Mouse (Mus musculus) hindbrain, embryonic 13.5 days (tissue): ENCODE data around the gene Prss16. TPM values are rescaled to one million over a fixed set of nuclear protein-coding genes. Genes with fewer than 3 reads are reported as not detected.

Source experiments
- ATAC-seq: fragments of 200-750 bp; cut with Nextera tagmentation; 2 replicates; pipeline ENCODE4 v1.8.0; 2017; ENCODE audit warnings: moderate TSS enrichment; ENCODE audit not compliant: low FRiP score
- H3K27ac ChIP-seq: fragments of 300-500 bp; sonication (generic); 2 replicates; pipeline ENCODE4 v1.5.1; 2015; ENCODE audit warnings: inconsistent platforms, mild to moderate bottlenecking, moderate library complexity
- H3K27me3 ChIP-seq: fragments of 300-500 bp; sonication (generic); 2 replicates; pipeline ENCODE4 v1.6.1; 2015; ENCODE audit warnings: mild to moderate bottlenecking, inconsistent platforms
- H3K36me3 ChIP-seq: fragments of 300-500 bp; sonication (generic); 2 replicates; pipeline ENCODE4 v1.6.1; 2015; ENCODE audit warnings: mild to moderate bottlenecking, inconsistent platforms
- H3K4me1 ChIP-seq: fragments of 300-500 bp; sonication (generic); replicated peaks from 2 replicates; pipeline ENCODE4 v1.6.1; 2015; ENCODE audit warnings: inconsistent platforms
- H3K4me2 ChIP-seq: fragments of 300-500 bp; sonication (generic); 2 replicates; pipeline ENCODE4 v1.6.1; 2015; ENCODE audit warnings: inconsistent platforms, mild to moderate bottlenecking, moderate library complexity
- H3K4me3 ChIP-seq: fragments of 300-500 bp; sonication (generic); 2 replicates; pipeline ENCODE4 v1.5.1; 2015; ENCODE audit warnings: mild to moderate bottlenecking, inconsistent platforms
- H3K9ac ChIP-seq: fragments of 300-500 bp; sonication (generic); 2 replicates; pipeline ENCODE4 v1.6.1; 2015; ENCODE audit warnings: mild to moderate bottlenecking, inconsistent platforms
- H3K9me3 ChIP-seq: fragments of 300-500 bp; sonication (generic); 2 replicates; pipeline ENCODE4 v1.6.1; 2016; ENCODE audit warnings: inconsistent platforms
- WGBS: fragments of 180-500 bp; shearing (Covaris S2); methylation state at CpG from one replicate; pipeline ENCODE4 v1.1.7; 2015; 5-methylcytosine and 5-hydroxymethylcytosine counted together
- microRNA-seq: library from miRNA; unstranded; fragments of <30 nt; microRNA quantifications from one replicate; pipeline ENCODE4, GENCODE M21; 2016
- polyA plus RNA-seq: library from polyadenylated mRNA; unstranded; fragments of >200 nt; fragmentation: Nextera tagmentation; extraction: Ambion mirVana; gene quantifications from 2 replicates; pipeline ENCODE4 v1.2.1, GENCODE M21; 2015

Gene Prss16
- polyA plus RNA-seq, 1 experiment from 2014 or later = 0.12 TPM

GRCm38 (mm10) chr13:21974726-21975473, 34.6 kb downstream of the Prss16 start:
- Histone ChIP-seq H3K27me3 (peaks cover 23% of the 10 kb centered on the region), H3K27ac (peak overlapping the region; percentile 89), H3K9me3 (no peaks in the 10 kb centered on the region), H3K9ac (peak overlapping the region; percentile 79), H3K4me3 (peak overlapping the region; percentile 55), H3K4me1 (no peaks in the 10 kb centered on the region), H3K4me2 (peak overlapping the region; percentile 46), H3K36me3 (no peaks in the 10 kb centered on the region)
- peak; percentile 96 for ATAC-seq
- 5% methylated on average over 20 of the region's 20 CpGs for WGBS

- peaks cover 17% of the 10 kb centered on the region for H3K27me3 ChIP-seq
- no peaks in the 10 kb centered on the region for H3K9me3 ChIP-seq
- H3K4me3 ChIP-seq = peak overlapping the region; percentile 55
- peak overlapping the region; percentile 89 for H3K27ac ChIP-seq
- no peaks in the 10 kb centered on the region for H3K36me3 ChIP-seq
- H3K9ac ChIP-seq = peak overlapping the region; percentile 79
- H3K4me2 ChIP-seq = peak overlapping the region; percentile 46
- under 1% methylated on average over 23 of the region's 23 CpGs for WGBS
- no peaks in the 10 kb centered on the region for H3K4me1 ChIP-seq
- ATAC-seq = peak; percentile 94
Measured at GRCm38 (mm10) chr13:21974221-21974725, 35.3 kb downstream of the Prss16 start.

GRCm38 (mm10) chr13:21971641-21972040, 37.9 kb downstream of the Prss16 start:
- Histone ChIP-seq H3K4me3 (no peak overlapping the region), H3K36me3 (no peaks in the 10 kb centered on the region), H3K27me3 (peaks cover 4% of the 10 kb centered on the region; the same call in 1 of the 2 replicates), H3K4me2 (no peak overlapping the region), H3K4me1 (no peaks in the 10 kb centered on the region), H3K9me3 (no peaks in the 10 kb centered on the region), H3K9ac (no peak overlapping the region), H3K27ac (no peak overlapping the region)
- 46% methylated on average over 3 of the region's 3 CpGs for WGBS
- no peak for ATAC-seq

- no peaks in the 10 kb centered on the region for H3K4me1 ChIP-seq
- H3K9ac ChIP-seq = no peak overlapping the region
- no peaks in the 10 kb centered on the region; the same call in 1 of the 2 replicates for H3K27me3 ChIP-seq
- H3K4me3 ChIP-seq = no peak overlapping the region
- WGBS = 61% methylated on average over 2 of the region's 2 CpGs
- no peaks in the 10 kb centered on the region for H3K36me3 ChIP-seq
- H3K27ac ChIP-seq = no peak overlapping the region
- no peak for ATAC-seq
- H3K4me2 ChIP-seq = no peak overlapping the region
- no peaks in the 10 kb centered on the region for H3K9me3 ChIP-seq
Measured at GRCm38 (mm10) chr13:21969816-21970215, 39.7 kb downstream of the Prss16 start.

- no peak overlapping the region for H3K4me3 ChIP-seq
- H3K4me2 ChIP-seq = no peak overlapping the region
- no peak overlapping the region for H3K27ac ChIP-seq
- H3K9ac ChIP-seq = no peak overlapping the region
- no peaks in the 10 kb centered on the region; the same call in 1 of the 2 replicates for H3K27me3 ChIP-seq
- 56% methylated on average over 1 of the region's 1 CpGs for WGBS
- H3K36me3 ChIP-seq = peaks cover 4% of the 10 kb centered on the region
- ATAC-seq = no peak
- H3K9me3 ChIP-seq = no peaks in the 10 kb centered on the region
- no peaks in the 10 kb centered on the region for H3K4me1 ChIP-seq
Measured at GRCm38 (mm10) chr13:21969269-21969668, 40.3 kb downstream of the Prss16 start.

Small RNA genes lying within 50 kb of the gene (microRNA-seq; reads per million reads assigned to microRNA genes)
- not detected for gene Gm44390
- gene Gm44486 = not detected

Other genes with a start within 250 kb of the Prss16 start
- gene Hist1h1b, start 229.1 kb downstream of the Prss16 start, polyA plus RNA-seq = 5.5 and 7.8 TPM in 2 replicates
- 44.3 and 48.5 TPM in 2 replicates for gene Hist1h3i, start 226.4 kb downstream of the Prss16 start, polyA plus RNA-seq
- 1.8 and 2.8 TPM in 2 replicates for gene Hist1h2an, start 222.5 kb downstream of the Prss16 start, polyA plus RNA-seq
- 0.68 and 0.97 TPM in 2 replicates for gene Hist1h2bp, start 222.3 kb downstream of the Prss16 start, polyA plus RNA-seq
- gene Hist1h2bq, start 199.5 kb downstream of the Prss16 start, polyA plus RNA-seq = 7.3 and 7.8 TPM in 2 replicates
- not detected in 2 replicates for gene Hist1h2ao, start 199.3 kb downstream of the Prss16 start, polyA plus RNA-seq
- gene Hist1h4m, start 198.0 kb downstream of the Prss16 start, polyA plus RNA-seq = not detected in 2 replicates
- 6.7 and 8.6 TPM in 2 replicates for gene Hist1h4n, start 177.5 kb downstream of the Prss16 start, polyA plus RNA-seq
- gene Hist1h2ap, start 176.2 kb downstream of the Prss16 start, polyA plus RNA-seq = 898 and 915 TPM in 2 replicates
- gene Hist1h2br, start 176.0 kb downstream of the Prss16 start, polyA plus RNA-seq = 7.5 and 7.7 TPM in 2 replicates
- 16.8 and 19.9 TPM in 2 replicates for gene Zfp184, start 64.6 kb downstream of the Prss16 start, polyA plus RNA-seq
- not detected in 2 replicates for gene Pom121l2, start 28.5 kb downstream of the Prss16 start, polyA plus RNA-seq
- 1.9 TPM in 1 of 2 replicates, not detected in the other for gene Hist1h2ah, start 25.8 kb upstream of the Prss16 start, polyA plus RNA-seq
- gene Hist1h2bk, start 26.1 kb upstream of the Prss16 start, polyA plus RNA-seq = 0.84 and 3.1 TPM in 2 replicates
- 12.2 and 12.9 TPM in 2 replicates for gene Hist1h4i, start 31.6 kb upstream of the Prss16 start, polyA plus RNA-seq
- 11.9 and 17.6 TPM in 2 replicates for gene Hist1h2ag, start 33.2 kb upstream of the Prss16 start, polyA plus RNA-seq
- 1.8 and 5.0 TPM in 2 replicates for gene Hist1h2bj, start 33.5 kb upstream of the Prss16 start, polyA plus RNA-seq
- gene Vmn1r188, start 74.7 kb upstream of the Prss16 start, polyA plus RNA-seq = not detected in 2 replicates
- gene Vmn1r189, start 96.1 kb upstream of the Prss16 start, polyA plus RNA-seq = not detected in 2 replicates
- not detected in 2 replicates for gene Vmn1r191, start 174.2 kb upstream of the Prss16 start, polyA plus RNA-seq
- gene Vmn1r192, start 181.4 kb upstream of the Prss16 start, polyA plus RNA-seq = not detected in 2 replicates
- not detected in 2 replicates for gene Vmn1r193, start 213.4 kb upstream of the Prss16 start, polyA plus RNA-seq
- gene Vmn1r194, start 234.5 kb upstream of the Prss16 start, polyA plus RNA-seq = not detected in 2 replicates